ENCODE assay signal across 11 mouse cellular contexts in the genomic region with DNA sequence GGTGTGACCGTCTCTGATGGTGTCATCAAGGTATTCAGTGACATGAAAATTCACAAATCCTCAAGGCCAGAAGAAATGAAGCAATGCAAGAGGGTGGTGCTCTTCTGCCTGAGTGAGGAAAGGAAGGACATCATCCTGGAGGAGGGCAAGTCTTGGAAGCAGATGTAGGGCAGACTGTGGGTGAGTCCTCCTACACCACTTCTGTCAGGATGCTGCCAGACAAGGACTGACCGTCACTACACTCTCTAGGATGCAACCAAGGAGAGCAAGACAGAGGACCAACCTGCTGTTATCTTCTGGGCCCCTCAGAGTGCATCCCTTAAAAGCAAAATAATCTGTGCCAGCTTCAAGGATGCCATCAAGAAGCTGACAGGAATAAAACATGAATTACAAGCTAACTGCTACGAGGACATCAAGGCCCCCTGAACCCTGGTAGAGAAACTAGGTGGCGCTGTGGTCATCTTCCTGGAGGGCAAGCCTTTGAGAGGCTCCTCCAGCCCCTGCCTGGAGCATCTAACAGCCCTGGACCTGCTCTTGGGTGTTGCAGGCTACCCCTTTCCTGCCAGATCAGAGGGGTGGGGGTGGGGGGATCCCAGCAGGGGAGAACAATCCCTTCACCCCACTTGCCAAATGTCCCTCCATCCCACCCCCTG. TPM values are rescaled to one million over a fixed set of nuclear protein-coding genes. Genes with fewer than 3 reads are reported as not detected.
DNase-seq lines count a peak whose midpoint lies in the region; ATAC-seq and TF ChIP-seq lines count a peak whose summit lies in the region.
"Had no signal": no experiment of that assay in that cellular context is flagged by ENCODE, and none has a peak within 500 bp of the region (broad histone marks: within the 10 kb centered on the region; RNA-seq: fewer than 3 reads in every experiment).

No protein-coding gene starts in this region.

- peak; percentile 13 for TF ChIP-seq CTCF in left cerebral cortex, adult 2 months (IDR thresholded peaks at IDR 0.05)

- no peaks in the 10 kb centered on the region for H3K9me3 ChIP-seq in forebrain, embryonic 12.5 days
- H3K9me3 ChIP-seq in forebrain, embryonic 14.5 days (replicated peaks; ENCODE audit: control insufficient read depth, low read length) = no peaks in the 10 kb centered on the region

- no peak overlapping the region for H3K4me2 ChIP-seq in forebrain, embryonic 12.5 days
- H3K4me2 ChIP-seq in forebrain, embryonic 14.5 days (ENCODE audit: low read length) = no peak overlapping the region

- peaks cover 25% of the 10 kb centered on the region for H3K4me1 ChIP-seq in forebrain, embryonic 12.5 days
- H3K4me1 ChIP-seq in forebrain, embryonic 14.5 days (ENCODE audit: control insufficient read depth, insufficient read depth, low read length) = peaks cover 10% of the 10 kb centered on the region

- no peak overlapping the region for H3K4me3 ChIP-seq in forebrain, embryonic 12.5 days (replicated peaks)
- H3K4me3 ChIP-seq in forebrain, embryonic 14.5 days (ENCODE audit: low read depth, low read length) = no peak overlapping the region
- H3K4me3 ChIP-seq in left cerebral cortex, adult 2 months = no peak overlapping the region

- H3K27me3 ChIP-seq in forebrain, embryonic 12.5 days = peaks cover 13% of the 10 kb centered on the region
- no peaks in the 10 kb centered on the region for H3K27me3 ChIP-seq in forebrain, embryonic 14.5 days (replicated peaks; ENCODE audit: control insufficient read depth, insufficient read depth, low read length)

- ATAC-seq in forebrain, embryonic 12.5 days (ENCODE audit: low FRiP score) = no peak
- no peak for ATAC-seq in forebrain, embryonic 14.5 days
- ATAC-seq: inflammation-experienced regulatory T-cells, adult 6 months had no signal

- H3K27ac ChIP-seq in forebrain, embryonic 12.5 days = no peak overlapping the region
- H3K27ac ChIP-seq in forebrain, embryonic 14.5 days (ENCODE audit: low read depth, low read length) = no peak overlapping the region
- H3K27ac ChIP-seq in left cerebral cortex, adult 2 months = no peak overlapping the region

- intact Hi-C loops in left cerebral cortex, adult 2 months (cut with DNase I) = no loop called here
- intact Hi-C loops in left cerebral cortex, postnatal 14 days (cut with DNase I) = no loop called here

- H3K36me3 ChIP-seq in forebrain, embryonic 12.5 days (replicated peaks) = no peaks in the 10 kb centered on the region
- no peaks in the 10 kb centered on the region for H3K36me3 ChIP-seq in forebrain, embryonic 14.5 days (ENCODE audit: control insufficient read depth, insufficient read depth, low read length)

- 46% methylated on average over 4 of the region's 4 CpGs for WGBS in forebrain, embryonic 12.5 days
- 39% methylated on average over 4 of the region's 4 CpGs for WGBS in forebrain, embryonic 14.5 days

- DNase-seq in forebrain, embryonic 14.5 days (ENCODE audit: low spot score) = no peak
- DNase-seq in left cerebral cortex, adult 2 months (ENCODE audit: extremely low spot score in 1 of 2, low spot score in 2 of 2) = no peak
- no peak for DNase-seq in left cerebral cortex, postnatal 14 days (ENCODE audit: low spot score in 2 of 2)
- peak; percentile 42 to 44 for DNase-seq in B cell, adult 2 months
- DNase-seq in embryo, embryonic 11 days = peak; percentile 57
- no peak for DNase-seq in yolk sac, embryonic 10.5 days (ENCODE audit: low spot score)
- DNase-seq in neural tube, embryonic 10.5 days (ENCODE audit: extremely low spot score, low spot score) = no peak
- DNase-seq: gastrocnemius, postnatal 25 days; lung, postnatal 10 days had no signal

- peak overlapping the region; percentile 17; the same call in 1 of the 2 replicates for H3K9ac ChIP-seq in forebrain, embryonic 12.5 days
- H3K9ac ChIP-seq in forebrain, embryonic 14.5 days (ENCODE audit: low read length) = no peak overlapping the region

RNA-seq across cellular contexts. Expression of a gene that starts 2.9 kb away (rescaled TPM):
- 13.3 and 15.3 TPM in 2 replicates for polyA plus RNA-seq in forebrain, embryonic 12.5 days (2016; fragmentation: Nextera tagmentation; extraction: Ambion mirVana)
- 5.5 and 6.7 TPM in 2 replicates for polyA plus RNA-seq in forebrain, embryonic 14.5 days (2014; fragmentation: Nextera tagmentation; extraction: Ambion mirVana)
- total RNA-seq in left cerebral cortex, adult 2 months (2021) = 1 to 10 TPM; 2.3 to 4.1 TPM
- 1 to 10 TPM; 1.9 to 2.4 TPM for total RNA-seq in left cerebral cortex, postnatal 14 days (2021)
- polyA plus RNA-seq: inflammation-experienced regulatory T-cells, adult 6 months had no signal

RNA-seq across cellular contexts. Expression of a gene that starts 13.6 kb away (rescaled TPM):
- 5.7 and 7.0 TPM in 2 replicates for polyA plus RNA-seq in forebrain, embryonic 12.5 days (2016; fragmentation: Nextera tagmentation; extraction: Ambion mirVana)
- not detected in 2 replicates for polyA plus RNA-seq in forebrain, embryonic 14.5 days (2014; fragmentation: Nextera tagmentation; extraction: Ambion mirVana)
- not detected for total RNA-seq in left cerebral cortex, adult 2 months (2021)
- total RNA-seq in left cerebral cortex, postnatal 14 days (2021) = not detected

RNA-seq across cellular contexts. Expression of a gene that starts 15.3 kb away (rescaled TPM):
- polyA plus RNA-seq in forebrain, embryonic 12.5 days (2016; fragmentation: Nextera tagmentation; extraction: Ambion mirVana) = 7.4 and 8.9 TPM in 2 replicates
- polyA plus RNA-seq in forebrain, embryonic 14.5 days (2014; fragmentation: Nextera tagmentation; extraction: Ambion mirVana) = 3.9 and 4.0 TPM in 2 replicates
- total RNA-seq in left cerebral cortex, adult 2 months (2021) = 1 to 10 TPM; 9.9 to 10.0 TPM
- 10 to 100 TPM in 1 of 2 experiments, 1 to 10 TPM in 1; 8.4 to 11.3 TPM for total RNA-seq in left cerebral cortex, postnatal 14 days (2021)
- polyA plus RNA-seq: inflammation-experienced regulatory T-cells, adult 6 months had no signal

RNA-seq across cellular contexts. Expression of a gene that starts 29.2 kb away (rescaled TPM):
- 1,678 TPM in 2 replicates for polyA plus RNA-seq in forebrain, embryonic 12.5 days (2016; fragmentation: Nextera tagmentation; extraction: Ambion mirVana)
- polyA plus RNA-seq in forebrain, embryonic 14.5 days (2014; fragmentation: Nextera tagmentation; extraction: Ambion mirVana) = 1,251 and 1,277 TPM in 2 replicates
- total RNA-seq in left cerebral cortex, adult 2 months (2021) = 100 to 1,000 TPM; 408 to 429 TPM
- 100 to 1,000 TPM; 468 to 473 TPM for total RNA-seq in left cerebral cortex, postnatal 14 days (2021)

RNA-seq across cellular contexts. Expression of a gene that starts 30.0 kb away (rescaled TPM):
- polyA plus RNA-seq in forebrain, embryonic 12.5 days (2016; fragmentation: Nextera tagmentation; extraction: Ambion mirVana) = 19.9 and 20.7 TPM in 2 replicates
- polyA plus RNA-seq in forebrain, embryonic 14.5 days (2014; fragmentation: Nextera tagmentation; extraction: Ambion mirVana) = 24.0 and 26.1 TPM in 2 replicates
- 100 to 1,000 TPM; 116 to 124 TPM for total RNA-seq in left cerebral cortex, adult 2 months (2021)
- 100 to 1,000 TPM; 115 TPM for total RNA-seq in left cerebral cortex, postnatal 14 days (2021)

Comparison
In these comparisons a context has a peak if more than half of its experiments do, and no peak if none do; other contexts are left out.
1. DNase-seq: peak in B cell, adult 2 months (2 of 2) and embryo, embryonic 11 days (single experiment); none in forebrain, embryonic 14.5 days (single experiment), left cerebral cortex, adult 2 months (0 of 2), left cerebral cortex, postnatal 14 days (0 of 2), yolk sac, embryonic 10.5 days (single experiment) and neural tube, embryonic 10.5 days (single experiment).